Mouse (Mus musculus) spleen, postnatal 36 days (tissue): ENCODE data around the gene Vdr.
A peak's percentile ranks its signal among the peaks of the same experiment; 100 is the strongest.

Experiments
- DNase-seq, 2 experiments: peaks; one replicate each; pipeline ENCODE4 v3.0.0; 2022; ENCODE audit warnings: low spot score in 2 of 2, mixed read lengths in 1 of 2

Vdr gene

DNA sequence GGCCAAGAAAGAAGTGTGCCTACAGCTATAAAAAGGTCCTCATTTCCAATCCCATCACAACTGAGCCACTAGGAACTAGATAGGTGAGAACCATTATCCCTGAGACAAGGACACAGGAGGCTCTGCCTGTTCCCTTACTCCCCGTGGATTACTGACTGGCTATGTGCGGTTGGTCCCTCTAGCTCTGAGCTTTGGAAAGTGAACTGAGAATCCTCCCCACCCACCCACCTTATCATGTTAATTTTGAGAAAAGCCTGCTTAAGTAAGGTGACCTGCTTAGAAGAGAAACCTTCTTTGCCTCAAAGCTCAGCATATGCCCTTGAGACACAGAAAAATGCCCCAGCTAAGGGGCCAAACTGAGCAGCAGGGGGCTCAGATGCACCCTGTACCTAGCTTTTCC, 81.0 kb downstream of the Vdr start:
- DNase-seq: no peak

DNA sequence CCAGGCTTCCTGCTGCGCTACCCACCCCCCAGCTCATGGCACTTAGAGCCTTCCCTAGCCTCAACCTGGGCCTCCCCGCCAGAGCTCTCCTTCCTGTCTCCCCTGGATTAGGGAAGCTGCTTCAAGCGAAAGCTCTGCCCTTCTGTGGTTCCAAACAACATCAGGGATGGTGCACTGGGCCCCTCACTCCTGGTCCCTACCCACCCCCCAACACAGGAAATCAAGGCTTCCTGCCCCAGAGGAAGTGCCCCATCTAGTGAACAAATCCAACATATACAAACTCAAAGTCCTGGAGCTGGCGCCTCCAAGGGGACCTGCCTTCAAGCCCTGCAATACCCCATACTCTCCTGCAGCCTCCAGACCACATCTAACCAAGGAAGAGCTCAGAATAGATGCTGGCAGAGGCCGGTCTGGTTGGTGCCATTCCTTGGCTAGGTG, 81.5 kb downstream of the Vdr start:
- DNase-seq: no peak

DNA sequence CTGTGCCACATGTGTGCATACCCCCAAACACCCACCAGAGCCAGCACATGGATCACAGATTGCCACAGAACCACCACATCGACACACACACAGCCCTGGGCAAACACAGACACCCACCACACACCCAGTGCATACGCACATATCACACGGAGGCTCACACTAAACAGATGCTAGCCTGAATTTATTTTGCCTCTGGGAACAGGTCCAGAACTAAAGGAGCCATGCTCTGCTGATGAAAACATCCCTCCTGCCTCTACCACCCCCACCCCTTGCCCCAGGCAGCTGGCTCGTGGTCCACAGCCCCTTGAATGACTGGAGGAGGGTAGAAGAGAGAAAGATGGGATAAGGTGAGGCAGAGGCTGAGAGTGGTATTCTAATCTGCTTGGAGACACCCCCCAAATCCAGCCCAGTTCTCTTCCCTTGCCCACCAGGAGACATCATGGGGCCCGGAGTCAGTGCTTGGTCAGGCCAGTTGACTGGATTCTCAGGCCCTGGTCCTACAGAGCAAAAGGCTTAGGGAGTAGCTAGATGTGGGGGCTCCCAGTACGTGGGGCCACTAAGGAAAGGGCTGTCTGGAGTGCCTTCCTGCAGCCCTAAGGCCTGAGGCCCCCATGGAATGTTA, 82.1 kb downstream of the Vdr start:
- DNase-seq: no peak

DNA sequence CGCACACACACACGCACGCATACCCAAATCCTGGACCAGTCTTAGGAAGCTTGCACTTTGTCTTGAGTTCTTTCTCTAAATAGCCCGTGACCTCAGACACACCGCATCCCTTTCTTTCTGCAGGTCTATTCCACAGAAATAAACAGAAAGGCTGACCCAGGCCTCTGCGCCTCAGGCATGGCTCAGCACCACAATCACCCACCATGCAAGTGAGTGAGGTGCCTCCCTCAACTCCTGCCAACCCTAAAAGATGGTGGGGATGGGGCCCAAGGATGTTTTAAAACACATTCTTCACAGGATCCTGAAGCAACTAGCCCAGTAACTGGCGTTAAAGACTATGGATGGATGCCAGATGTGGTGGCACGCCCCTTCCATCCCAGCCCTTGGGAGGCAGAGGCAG, 83.0 kb downstream of the Vdr start:
- no peak for DNase-seq

DNA sequence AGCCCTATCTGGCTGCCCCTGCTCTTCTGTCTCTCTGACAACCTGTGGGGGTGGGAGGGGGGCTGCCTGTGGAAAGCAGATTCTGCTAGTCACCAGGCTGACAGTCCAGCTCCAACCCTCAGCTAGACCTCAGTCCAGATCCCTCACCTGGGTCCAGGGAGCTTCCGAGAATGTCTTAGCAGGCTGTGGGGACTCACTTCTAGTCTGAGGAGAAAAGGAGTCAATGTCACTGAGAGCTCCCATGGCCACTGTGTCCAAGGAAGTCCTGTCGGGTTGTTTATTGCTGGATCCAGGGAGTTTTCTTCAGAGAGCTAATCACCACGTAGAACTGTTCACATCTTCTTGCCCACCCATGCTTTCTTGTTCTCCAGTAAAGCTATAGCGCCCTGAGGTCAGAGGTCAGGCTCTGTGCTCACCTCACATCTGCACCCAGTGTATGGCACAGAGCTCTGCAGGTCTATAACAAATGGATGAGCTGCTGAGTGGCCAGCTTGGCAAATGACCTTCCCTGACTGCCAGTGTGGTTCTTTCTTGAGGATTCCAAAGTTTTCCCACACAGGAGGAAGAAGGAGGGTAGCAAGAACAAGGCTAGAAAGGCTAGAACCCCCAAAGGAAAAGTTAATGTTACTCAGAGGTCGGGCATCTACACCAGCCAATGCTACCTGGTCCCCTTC, 83.7 kb downstream of the Vdr start:
- no peak for DNase-seq

DNA sequence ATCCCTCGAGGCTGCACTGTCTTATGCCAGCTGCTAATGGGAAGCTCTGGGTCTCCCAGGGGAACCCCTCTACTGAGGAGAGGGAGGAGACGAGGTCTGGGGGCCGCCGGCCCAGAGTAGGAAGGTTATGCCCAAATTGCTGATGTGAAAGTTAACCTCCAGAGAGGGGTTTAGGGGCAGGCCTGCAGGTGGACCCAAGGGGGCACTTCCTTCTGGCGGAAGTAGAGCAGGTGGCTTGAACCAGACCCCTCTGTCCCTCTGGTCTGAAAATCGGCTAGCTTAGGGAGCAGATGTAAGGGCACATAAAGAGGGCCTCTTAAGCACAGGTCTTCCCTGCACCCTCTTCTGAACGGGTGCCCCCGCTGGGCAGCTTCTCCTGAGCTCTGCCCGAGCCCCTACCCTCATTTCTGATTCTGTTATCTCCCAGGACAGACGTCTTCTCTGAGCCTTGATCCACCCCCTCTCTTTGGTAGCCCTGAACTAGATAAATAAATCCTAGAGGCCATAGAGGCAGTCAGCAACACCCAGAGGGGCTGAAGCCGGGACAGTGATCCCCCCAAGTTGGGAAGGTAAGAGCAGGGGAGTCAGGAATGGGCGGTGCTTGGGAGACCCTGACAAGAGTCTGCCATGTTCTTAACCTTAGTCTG, 84.4 kb downstream of the Vdr start:
- DNase-seq: peak; percentile 71 to 74

DNA sequence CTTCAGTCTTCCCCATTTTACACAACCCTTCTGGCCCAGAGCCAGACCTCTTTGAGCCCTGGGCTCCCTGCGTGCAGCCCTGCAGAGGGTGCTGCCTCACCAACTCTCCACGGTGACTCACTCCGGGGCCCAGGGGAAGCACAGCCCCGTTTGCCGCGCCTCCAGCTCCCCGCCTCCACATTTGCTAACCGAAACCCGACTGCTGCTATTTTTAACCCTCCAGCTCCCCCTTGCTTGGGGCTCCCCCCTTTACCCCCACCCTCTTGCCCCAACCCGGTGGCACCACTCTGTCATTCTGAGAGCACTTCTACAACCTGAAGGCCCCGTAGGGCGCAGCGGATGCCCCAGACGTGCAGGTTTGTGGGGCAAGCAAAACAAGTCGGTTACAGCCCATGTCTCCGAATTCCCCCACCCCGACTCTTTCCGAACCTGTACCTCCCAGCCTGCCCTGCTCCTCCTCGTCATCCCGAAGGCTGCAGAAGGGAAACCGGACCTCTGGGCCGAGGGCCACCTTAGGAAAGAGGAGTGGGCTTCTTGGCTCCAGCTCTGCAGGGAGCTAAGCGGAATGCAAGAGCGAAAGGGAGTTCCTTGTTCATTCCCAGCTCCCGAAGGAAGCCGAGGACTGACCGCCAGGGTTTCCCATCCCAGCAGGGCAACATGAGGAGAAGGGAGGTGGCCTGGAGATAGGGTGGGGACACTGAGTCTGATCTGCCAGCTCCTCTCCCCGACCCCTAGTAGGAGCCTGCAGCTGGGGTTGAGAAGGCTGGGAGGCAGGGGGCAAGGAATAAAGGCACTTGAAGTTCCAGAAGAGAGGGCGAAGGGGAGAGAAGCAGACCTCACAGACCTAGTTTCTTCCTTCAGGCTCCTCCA, 85.1 kb downstream of the Vdr start:
- DNase-seq: peak; percentile 97

DNA sequence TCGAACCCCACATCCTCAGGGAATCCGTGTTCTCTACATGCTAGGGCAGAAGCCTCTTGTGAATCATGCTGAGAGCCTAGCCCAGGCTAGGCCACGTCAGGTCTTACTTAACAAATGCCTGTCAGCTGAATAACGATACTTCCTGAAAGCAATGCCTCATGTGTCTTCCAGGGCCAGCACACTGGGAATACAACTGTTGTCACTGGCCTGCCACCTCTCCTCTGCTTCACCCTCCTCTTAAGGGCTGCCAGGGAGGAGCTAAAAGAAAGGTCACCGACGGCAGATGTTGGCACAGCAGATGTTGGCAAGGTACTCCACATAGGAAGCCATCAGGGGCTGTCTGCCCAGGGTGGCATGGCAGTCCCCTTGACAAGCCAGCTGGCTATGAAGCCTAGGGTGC, 86.4 kb downstream of the Vdr start:
- DNase-seq: no peak

DNA sequence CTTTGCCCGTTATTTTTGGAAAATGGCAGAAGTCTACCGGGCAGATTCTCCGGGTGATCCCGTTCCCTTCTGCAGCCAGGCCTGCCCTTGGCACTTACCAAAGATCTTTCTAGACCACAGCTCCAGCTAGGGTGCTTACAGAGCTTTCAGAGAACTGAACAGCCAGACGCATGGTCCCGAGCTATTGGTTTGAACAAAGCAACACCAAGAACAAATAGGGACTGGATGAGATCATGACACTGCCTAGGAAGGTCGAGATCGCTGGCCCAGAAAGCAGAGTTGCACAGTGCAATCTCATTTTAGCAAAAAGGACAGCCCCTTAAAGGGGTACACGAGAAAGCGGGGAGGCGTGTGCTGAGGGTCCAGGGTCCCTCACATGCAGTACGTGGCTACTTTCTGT, 87.0 kb downstream of the Vdr start:
- no peak for DNase-seq

DNA sequence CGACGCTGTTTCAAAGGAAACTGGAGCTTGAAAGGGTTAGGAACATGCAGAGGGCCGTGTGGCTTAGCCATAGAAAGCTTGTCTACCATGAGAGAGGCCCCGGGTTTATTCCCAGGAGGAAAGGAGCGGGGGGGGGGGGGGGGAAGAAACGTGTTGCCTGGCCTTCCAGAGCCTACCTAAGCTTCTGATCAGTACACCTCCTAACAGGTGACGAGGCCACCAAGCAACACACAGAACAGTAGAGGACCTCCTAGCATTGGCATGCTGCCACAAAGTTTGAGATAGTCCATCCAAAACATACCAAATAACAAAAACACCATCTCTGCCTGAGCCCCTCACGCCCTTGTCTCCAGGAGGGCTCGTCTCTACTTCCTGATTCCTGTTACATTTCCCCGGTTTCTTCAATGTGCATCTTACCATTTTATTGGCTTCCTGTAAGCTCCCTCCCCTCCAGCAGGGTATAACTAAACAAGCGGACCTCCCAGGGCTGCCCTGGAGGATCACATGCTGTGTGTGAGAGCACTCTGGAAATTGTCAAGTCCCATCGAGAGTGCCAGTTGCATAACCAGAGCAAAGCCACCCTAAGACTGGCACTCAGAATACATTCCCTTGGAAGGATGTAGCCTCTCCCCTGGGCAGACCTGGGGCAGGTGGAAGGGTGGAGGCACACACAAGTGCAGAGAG, 87.7 kb downstream of the Vdr start:
- no peak for DNase-seq

DNA sequence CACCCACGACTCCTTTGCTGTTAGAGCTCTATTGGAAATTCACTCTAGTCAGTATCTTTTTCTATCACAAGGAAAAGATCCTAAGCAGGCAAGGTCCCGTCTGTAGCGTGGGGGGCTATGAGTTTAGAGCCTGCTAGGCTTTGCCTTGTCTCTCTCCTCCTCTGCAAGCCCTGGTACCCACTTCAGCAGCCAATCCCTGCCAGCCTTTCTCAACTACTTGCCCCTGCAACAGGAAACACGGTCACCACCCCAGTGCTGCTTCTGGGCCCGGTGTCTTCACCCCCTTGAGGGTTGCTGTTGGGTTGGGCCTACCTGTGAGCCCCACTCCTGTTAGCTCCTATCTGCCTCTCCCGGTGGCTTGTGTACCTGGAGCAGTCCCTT, 88.5 kb downstream of the Vdr start:
- peak; percentile 87 for DNase-seq

DNA sequence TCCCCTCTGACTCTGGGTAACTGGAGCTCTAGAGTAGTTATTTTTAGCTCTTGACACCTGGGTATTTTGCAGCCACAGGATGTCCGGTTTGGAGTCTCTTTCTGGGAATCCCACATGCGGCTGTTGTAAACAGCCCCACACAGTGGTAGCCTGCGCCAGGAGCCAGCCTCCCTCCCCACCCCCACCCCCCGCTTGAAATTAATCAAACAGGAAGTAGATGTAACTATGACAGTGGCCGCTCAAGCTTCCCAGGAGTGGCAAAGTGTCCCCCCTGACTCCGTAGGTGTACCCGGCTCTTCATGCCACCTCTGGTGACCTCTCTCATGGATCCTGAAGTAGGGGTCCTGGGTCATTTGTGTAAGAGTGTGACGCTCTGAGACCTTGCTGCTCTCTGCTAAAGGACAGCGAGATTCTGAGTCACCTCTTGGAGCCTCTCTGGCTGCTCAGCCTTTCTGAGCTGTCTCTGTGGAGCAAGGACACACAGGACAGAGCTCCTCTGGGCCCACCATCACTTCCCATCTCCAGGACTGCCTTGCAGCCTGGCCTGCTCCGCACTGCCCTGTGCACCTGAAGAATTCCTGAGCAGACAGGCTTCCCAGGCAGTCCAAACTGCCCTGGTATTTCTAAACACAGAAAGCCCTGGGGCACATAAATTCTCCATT, 89.0 kb downstream of the Vdr start:
- DNase-seq: peak; percentile 57 to 61

DNA sequence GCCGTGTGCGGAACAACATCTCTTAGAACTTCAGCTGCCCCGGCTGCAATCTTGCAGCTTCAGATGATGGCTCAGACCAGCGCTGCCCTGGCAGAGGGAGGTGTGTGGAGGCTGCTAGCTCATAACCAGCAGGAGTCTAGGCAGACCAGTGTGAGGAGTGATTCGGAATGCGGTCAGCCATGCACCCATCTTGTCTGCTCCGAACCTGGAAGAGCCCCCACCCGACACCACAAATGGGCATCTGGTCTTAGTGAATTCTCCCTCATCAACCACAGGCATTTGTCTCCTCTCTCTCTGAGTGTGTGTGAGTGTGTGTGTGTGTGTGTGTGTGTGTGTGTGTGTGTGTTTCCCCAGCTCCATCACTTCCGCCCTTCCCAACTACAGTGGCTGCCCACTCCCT, 90.5 kb downstream of the Vdr start:
- no peak for DNase-seq

DNA sequence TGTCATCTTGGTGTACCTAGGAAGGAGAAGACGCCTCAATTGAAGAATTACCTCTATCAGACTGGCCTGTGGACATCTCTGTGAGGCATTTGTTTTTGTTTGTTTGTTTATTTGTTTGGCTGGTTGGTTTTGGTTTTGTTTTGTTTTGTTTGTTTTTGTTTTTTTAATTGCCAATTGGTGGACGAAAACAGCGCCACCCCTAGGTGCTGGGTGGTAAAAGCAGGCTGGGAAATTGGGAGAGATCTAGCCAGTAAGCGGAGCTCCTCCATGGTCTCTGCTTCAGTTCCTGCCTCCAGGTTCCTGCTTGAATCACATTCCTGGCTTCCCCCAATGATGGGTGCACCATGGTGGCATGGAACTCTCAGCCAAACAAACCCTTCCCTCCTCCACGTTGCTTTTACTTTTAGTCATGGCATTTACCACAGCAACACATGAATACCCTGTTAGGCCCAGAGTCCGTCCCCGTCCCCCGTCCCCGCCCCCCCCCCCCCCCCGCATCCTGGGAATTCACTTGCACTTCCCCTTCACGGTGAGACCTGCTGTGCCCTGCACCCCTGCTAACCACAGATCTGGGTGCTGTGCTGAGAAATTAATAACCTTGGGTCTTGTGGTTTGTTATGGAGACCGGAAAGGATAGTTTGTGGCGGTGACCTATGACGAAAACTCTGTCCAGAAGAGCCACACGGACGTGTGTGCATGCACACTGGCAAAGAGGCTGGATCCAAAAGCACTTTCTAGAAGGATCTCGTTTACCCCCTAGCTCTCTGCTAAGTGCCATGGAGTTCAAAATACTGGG, 94.0 kb downstream of the Vdr start:
- no peak for DNase-seq

DNA sequence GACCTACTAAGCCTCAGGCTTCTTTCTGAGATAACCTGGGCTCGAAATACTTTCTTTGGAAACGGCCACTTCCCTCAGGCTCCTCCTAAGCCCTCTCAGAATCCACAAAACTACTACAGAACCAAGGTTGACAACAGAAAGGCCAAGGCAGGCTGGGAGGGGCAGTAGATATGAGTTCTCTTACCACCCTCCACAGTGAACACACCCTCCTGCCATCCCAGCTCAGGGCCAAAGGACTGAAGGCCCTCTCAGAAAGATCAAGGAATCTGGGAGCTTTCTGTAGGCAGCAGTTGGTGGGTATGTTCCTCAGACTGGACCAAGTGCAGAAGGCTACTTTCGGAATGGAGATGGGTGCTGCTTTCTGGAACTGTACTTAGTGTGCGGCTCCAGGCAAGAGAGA, 95.2 kb downstream of the Vdr start:
- DNase-seq: no peak

DNA sequence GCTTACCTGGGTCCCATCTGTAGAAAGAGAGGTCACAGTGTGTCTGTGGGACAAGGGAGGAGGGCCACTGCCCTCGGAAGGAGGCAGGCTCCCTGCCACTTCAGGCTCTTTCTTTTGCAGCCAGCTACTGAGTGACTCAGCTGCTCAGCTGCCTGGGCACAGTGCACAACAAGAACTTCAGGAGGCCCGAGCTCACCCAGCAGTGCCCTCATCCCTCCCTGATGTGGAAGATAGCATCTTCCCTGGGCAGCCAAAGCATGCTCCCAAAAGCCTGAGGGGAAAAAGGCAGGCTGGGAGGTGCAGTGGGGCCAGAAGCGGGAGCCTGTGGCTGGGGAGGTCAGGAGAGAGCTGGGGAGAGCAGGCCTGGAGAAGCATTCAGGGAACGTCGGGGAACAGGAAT, 95.7 kb downstream of the Vdr start:
- DNase-seq: no peak

DNA sequence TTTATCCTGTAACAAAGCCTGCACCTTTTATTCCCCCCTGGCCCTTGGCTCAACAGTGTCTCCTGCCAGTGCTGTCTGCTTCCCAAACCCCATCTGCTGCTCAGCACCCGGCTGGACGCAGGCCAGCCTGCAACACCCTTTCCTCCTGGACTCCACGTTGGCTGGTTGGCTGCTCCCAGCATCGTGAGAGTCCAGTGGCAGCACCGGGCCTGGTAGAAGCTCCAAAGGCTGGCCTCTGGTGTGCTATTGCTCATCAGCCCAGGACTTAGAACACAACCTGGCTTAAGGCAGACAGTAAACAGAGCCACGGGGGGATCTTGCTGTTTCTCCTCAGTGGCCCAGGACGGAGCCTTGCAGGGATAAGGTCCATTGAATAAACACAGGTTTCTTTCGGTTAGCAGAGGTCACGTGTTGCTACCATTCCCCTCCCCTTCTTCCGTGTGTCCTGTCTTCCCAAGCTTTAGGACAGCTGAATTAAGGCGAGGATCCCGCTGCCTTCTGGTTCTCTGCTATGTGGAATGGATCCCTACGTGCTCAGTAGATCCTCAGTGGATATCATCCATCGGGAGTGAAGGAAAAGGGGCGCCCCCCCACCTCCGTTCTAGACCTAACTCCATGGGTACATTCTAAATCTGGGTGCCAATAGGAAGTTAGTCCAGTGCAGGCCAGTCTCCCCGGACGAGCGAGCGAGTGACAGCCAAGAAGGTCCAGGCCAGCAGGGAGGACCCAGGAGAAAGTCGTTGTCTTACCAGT, 96.8 kb downstream of the Vdr start:
- DNase-seq: no peak

DNA sequence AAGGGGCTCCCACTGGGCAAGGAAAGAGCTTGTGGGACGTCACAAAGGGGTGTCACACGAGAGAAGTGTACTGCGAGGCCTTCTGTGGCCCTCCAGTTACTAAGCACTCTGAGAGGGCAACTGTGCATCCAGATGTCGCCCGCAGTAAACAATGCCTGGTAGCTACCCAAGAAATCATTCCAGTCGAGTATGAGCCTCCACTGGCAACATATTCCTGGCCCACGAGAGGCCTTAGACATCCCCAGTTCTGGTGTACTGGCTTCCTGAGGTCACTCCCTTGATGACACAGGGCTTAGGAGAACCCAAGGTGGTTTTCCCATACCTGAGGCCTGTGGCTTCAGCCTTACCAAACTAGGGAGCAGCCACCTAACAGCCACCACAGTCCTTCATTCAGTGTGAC, 97.6 kb downstream of the Vdr start:
- no peak for DNase-seq

DNA sequence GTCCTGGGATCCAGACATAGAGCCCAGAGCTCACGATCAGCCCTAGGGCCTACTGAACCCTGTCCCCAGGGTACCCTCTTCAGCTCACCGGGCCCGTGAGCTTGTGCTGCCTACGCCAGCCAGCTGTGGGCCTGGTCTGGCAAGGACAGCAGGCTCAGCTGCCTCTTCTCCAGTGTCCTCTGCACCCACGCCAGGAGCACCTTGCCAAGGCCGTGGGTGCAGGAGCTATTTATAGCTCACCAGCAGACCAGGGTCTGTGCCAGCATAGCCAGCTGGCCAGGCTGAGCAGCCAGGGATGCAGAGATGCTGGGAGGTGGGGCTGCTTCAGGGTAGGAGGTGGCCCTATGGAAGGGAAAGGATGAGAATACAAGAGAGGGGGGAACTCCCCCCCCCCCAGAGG, 98.3 kb downstream of the Vdr start:
- DNase-seq: no peak

DNA sequence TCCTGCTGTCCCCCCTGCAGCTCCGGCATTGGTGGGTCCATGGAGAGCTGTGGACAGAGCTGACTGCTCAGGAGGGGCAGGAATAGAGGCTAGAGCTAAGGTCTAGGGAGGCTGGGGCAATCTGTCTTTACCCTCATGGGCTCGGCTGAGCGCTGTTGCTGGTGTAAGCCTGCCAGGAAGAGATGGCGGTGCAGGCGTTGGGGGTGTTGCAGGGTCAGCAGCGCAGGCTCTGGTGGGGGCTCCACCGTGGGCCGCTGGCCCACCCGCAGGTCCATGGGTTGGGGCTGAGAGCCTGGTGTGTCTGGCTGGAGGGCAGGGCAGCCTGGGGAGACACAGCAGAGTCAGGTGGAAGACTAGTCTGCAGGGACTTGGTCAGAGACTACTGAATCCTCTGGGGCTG, 99.1 kb downstream of the Vdr start:
- no peak for DNase-seq
